Mouse (Mus musculus) kidney, adult 11 months (tissue): ENCODE results near the gene Terb1.
A peak's percentile ranks its signal among the peaks of the same experiment; 100 is the strongest.

ENCODE experiments used
- DNase-seq: peaks from one replicate; pipeline ENCODE4 v3.0.0; 2022

The Terb1 gene

GRCm38 (mm10) chr8:104448796-104449195, 60.9 kb downstream of the Terb1 start:
- no peak for DNase-seq

- DNase-seq = no peak
Measured at GRCm38 (mm10) chr8:104446016-104446415, 63.7 kb downstream of the Terb1 start.

- DNase-seq = no peak
Measured at GRCm38 (mm10) chr8:104445248-104445647, 64.5 kb downstream of the Terb1 start.

- DNase-seq = no peak
Measured at GRCm38 (mm10) chr8:104443125-104443679, 66.5 kb downstream of the Terb1 start.

GRCm38 (mm10) chr8:104442299-104443124, 67.2 kb downstream of the Terb1 start, which contains the start of gene Dync1li2:
Dync1li2 (minus strand) TSS chr8:104443047.
- peak; percentile 86 for DNase-seq

- DNase-seq = no peak
Measured at GRCm38 (mm10) chr8:104441613-104442012, 68.1 kb downstream of the Terb1 start.

- DNase-seq = no peak
Measured at GRCm38 (mm10) chr8:104439461-104439860, 70.2 kb downstream of the Terb1 start.

- DNase-seq = no peak
Measured at GRCm38 (mm10) chr8:104437494-104438135, 72.1 kb downstream of the Terb1 start.

- DNase-seq = no peak
Measured at GRCm38 (mm10) chr8:104436591-104436990, 73.1 kb downstream of the Terb1 start.

GRCm38 (mm10) chr8:104436038-104436437, 73.7 kb downstream of the Terb1 start:
- DNase-seq = peak; percentile 96

- DNase-seq = no peak
Measured at GRCm38 (mm10) chr8:104434826-104435354, 74.8 kb downstream of the Terb1 start.

GRCm38 (mm10) chr8:104434275-104434674, 75.4 kb downstream of the Terb1 start:
- peak; percentile 39 for DNase-seq

GRCm38 (mm10) chr8:104433191-104433842, 76.4 kb downstream of the Terb1 start:
- DNase-seq = no peak

- no peak for DNase-seq
Measured at GRCm38 (mm10) chr8:104432656-104433055, 77.1 kb downstream of the Terb1 start.

GRCm38 (mm10) chr8:104430230-104430629, 79.5 kb downstream of the Terb1 start:
- DNase-seq = no peak

GRCm38 (mm10) chr8:104427703-104428102, 82.0 kb downstream of the Terb1 start:
- no peak for DNase-seq

GRCm38 (mm10) chr8:104422313-104422712, 87.4 kb downstream of the Terb1 start:
- DNase-seq = no peak

- no peak for DNase-seq
Measured at GRCm38 (mm10) chr8:104416022-104416421, 93.7 kb downstream of the Terb1 start.

- no peak for DNase-seq
Measured at GRCm38 (mm10) chr8:104414204-104414603, 95.5 kb downstream of the Terb1 start.

GRCm38 (mm10) chr8:104413770-104414169, 95.9 kb downstream of the Terb1 start:
- no peak for DNase-seq

GRCm38 (mm10) chr8:104412805-104413532, 96.7 kb downstream of the Terb1 start:
- no peak for DNase-seq

- no peak for DNase-seq
Measured at GRCm38 (mm10) chr8:104411972-104412371, 97.7 kb downstream of the Terb1 start.
